Mouse (Mus musculus) embryonic facial prominence, embryonic 12.5 days (tissue): ENCODE measurements at regions not wholly inside any gene's neighbourhood (a gene's known extent, or its start where the extent isn't known, plus 50 kb on each side); places are given as distances from the start of the nearest gene placed in this dataset.

ENCODE experiments used
- ATAC-seq: fragments of 200-750 bp; cut with Nextera tagmentation; 2 replicates; pipeline ENCODE4 v1.8.0; 2017; ENCODE audit not compliant: insufficient number of reproducible peaks, insufficient read depth, low FRiP score, low TSS enrichment
- H3K27ac ChIP-seq: fragments of 300-500 bp; sonication (generic); 2 replicates; pipeline ENCODE4 v1.5.1; 2016; ENCODE audit warnings: mild to moderate bottlenecking
- H3K27me3 ChIP-seq: fragments of 300-500 bp; sonication (generic); 2 replicates; pipeline ENCODE4 v1.6.1; 2016; ENCODE audit warnings: mild to moderate bottlenecking, moderate library complexity
- H3K36me3 ChIP-seq: fragments of 300-500 bp; sonication (generic); 2 replicates; pipeline ENCODE4 v1.6.1; 2016; ENCODE audit warnings: mild to moderate bottlenecking
- H3K4me1 ChIP-seq: fragments of 300-500 bp; sonication (generic); 2 replicates; pipeline ENCODE4 v1.6.1; 2016
- H3K4me2 ChIP-seq: fragments of 300-500 bp; sonication (generic); replicated peaks from 2 replicates; pipeline ENCODE4 v1.6.1; 2016; ENCODE audit warnings: mild to moderate bottlenecking, moderate library complexity
- H3K4me3 ChIP-seq: fragments of 300-500 bp; sonication (generic); 2 replicates; pipeline ENCODE4 v1.5.1; 2016; ENCODE audit warnings: mild to moderate bottlenecking
- H3K9ac ChIP-seq: fragments of 300-500 bp; sonication (generic); 2 replicates; pipeline ENCODE4 v1.6.1; 2016; ENCODE audit warnings: mild to moderate bottlenecking, moderate library complexity
- H3K9me3 ChIP-seq: fragments of 300-500 bp; sonication (generic); 2 replicates; pipeline ENCODE4 v1.6.1; 2016; ENCODE audit warnings: mild to moderate bottlenecking, moderate library complexity
- WGBS: fragments of 180-500 bp; shearing (Covaris S2); methylation state at CpG from one replicate; pipeline ENCODE4 v1.1.7; 2016; 5-methylcytosine and 5-hydroxymethylcytosine counted together

GRCm38 (mm10) chr2:61450731-61451130, 127.7 kb upstream of the Tank start:
- Histone ChIP-seq H3K9me3 (no peaks in the 10 kb centered on the region), H3K27me3 (no peaks in the 10 kb centered on the region), H3K4me3 (no peak overlapping the region), H3K27ac (no peak overlapping the region), H3K36me3 (no peaks in the 10 kb centered on the region), H3K4me2 (no peak overlapping the region), H3K9ac (no peak overlapping the region), H3K4me1 (peaks cover 9% of the 10 kb centered on the region; the same call in 1 of the 2 replicates)
- no peak for ATAC-seq
- 81% methylated on average over 3 of the region's 3 CpGs for WGBS

- ATAC-seq = no peak
- Histone ChIP-seq H3K36me3 (no peaks in the 10 kb centered on the region), H3K27ac (no peak overlapping the region), H3K4me2 (no peak overlapping the region), H3K4me3 (no peak overlapping the region), H3K9ac (no peak overlapping the region), H3K27me3 (no peaks in the 10 kb centered on the region), H3K4me1 (no peaks in the 10 kb centered on the region), H3K9me3 (no peaks in the 10 kb centered on the region)
- WGBS = 85% methylated on average over 3 of the region's 3 CpGs
Observed at GRCm38 (mm10) chr2:61436591-61436990, 141.8 kb upstream of the Tank start.

DNA sequence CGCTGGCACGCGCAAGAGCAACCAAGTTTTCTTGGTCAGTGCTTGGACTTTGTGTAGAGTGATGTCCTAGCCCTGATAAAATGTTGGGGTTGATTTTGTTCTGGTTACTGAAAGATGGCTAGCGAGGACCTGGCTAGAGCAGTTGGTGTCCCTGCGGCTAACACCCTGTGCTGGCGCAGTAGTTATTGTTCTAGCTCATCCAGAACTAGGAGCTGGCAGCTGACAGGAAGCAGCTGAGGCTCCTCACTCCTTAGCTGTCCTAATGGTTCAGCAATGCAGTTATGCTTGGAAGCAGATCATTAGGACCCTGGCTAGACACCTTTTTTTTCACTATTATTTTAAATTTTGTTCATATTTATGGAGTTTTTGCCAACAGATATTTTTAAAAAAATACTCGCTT, 170.5 kb upstream of the Tank start:
- no peak overlapping the region for H3K9ac ChIP-seq
- 0 out of 2 replicates have a peak, but pooled peaks cover 2% of the 10 kb centered on the region for H3K4me1 ChIP-seq
- no peaks in the 10 kb centered on the region for H3K36me3 ChIP-seq
- H3K9me3 ChIP-seq = no peaks in the 10 kb centered on the region
- WGBS = 96% methylated on average over 7 of the region's 7 CpGs
- no peak overlapping the region for H3K27ac ChIP-seq
- ATAC-seq = no peak
- H3K4me3 ChIP-seq = no peak overlapping the region
- no peaks in the 10 kb centered on the region for H3K27me3 ChIP-seq
- H3K4me2 ChIP-seq = no peak overlapping the region

- H3K27me3 ChIP-seq = no peaks in the 10 kb centered on the region
- ATAC-seq = no peak
- peaks cover 8% of the 10 kb centered on the region; the same call in 1 of the 2 replicates for H3K4me1 ChIP-seq
- no peak overlapping the region for H3K27ac ChIP-seq
- H3K4me3 ChIP-seq = no peak overlapping the region
- no peaks in the 10 kb centered on the region for H3K36me3 ChIP-seq
- H3K9me3 ChIP-seq = no peaks in the 10 kb centered on the region
- WGBS = 80% methylated on average over 8 of the region's 8 CpGs
- no peak overlapping the region for H3K9ac ChIP-seq
- H3K4me2 ChIP-seq = no peak overlapping the region
Observed at GRCm38 (mm10) chr2:61406104-61406751, 172.2 kb upstream of the Tank start.

- no peaks in the 10 kb centered on the region for H3K27me3 ChIP-seq
- no peaks in the 10 kb centered on the region for H3K36me3 ChIP-seq
- 28% methylated on average over 4 of the region's 4 CpGs for WGBS
Observed at GRCm38 (mm10) chr2:61405261-61405660, 173.1 kb upstream of the Tank start.

DNA sequence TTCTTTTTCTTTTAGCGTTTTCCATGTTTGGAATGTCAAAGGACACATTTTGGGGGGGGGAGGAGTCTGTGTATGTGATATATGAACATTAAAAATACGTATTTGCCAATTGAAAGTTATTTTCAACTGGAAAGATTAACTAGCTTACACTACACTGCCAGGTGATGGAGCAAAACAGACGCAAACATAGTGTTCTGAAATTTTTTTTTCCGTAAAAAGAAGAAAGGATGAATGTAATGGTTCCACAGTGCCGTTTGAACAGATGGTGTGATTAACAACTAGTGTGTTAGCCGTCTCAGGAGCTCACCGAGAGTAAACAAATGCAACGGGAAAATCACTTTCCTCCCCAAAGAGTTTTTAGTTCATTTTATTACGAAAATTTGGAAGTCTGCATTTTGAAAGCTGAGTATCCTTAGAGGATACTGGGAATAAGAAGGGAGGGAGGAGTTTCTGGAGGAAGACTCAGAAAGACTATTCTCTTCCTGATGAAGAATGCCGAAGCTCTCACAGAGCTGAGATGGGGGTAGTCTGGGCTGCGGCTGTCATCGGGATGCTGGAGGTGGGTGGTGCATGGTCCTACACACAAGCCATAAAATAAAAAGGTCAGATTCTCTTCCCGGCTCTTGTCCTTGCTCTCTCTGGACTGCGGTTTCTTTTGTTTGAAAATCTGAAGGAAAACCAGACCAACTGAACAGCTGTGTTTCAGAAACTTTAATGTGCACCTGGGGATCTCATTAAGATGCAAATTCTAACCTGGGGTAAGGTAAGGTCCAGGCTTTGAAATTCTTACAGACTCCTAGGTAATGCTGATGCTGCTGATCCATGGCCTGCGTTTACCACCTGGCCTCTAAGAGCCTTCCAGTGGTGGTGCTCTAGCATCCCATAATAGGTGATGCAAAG, 175.5 kb upstream of the Tank start:
- Histone ChIP-seq H3K36me3 (no peaks in the 10 kb centered on the region), H3K4me1 (peaks cover 8% of the 10 kb centered on the region; the same call in 1 of the 2 replicates), H3K9me3 (no peaks in the 10 kb centered on the region), H3K4me3 (peak overlapping the region; percentile 31), H3K27me3 (no peaks in the 10 kb centered on the region), H3K9ac (peak overlapping the region; percentile 9; the same call in 1 of the 2 replicates), H3K27ac (no peak overlapping the region), H3K4me2 (peak overlapping the region; percentile 52)
- ATAC-seq = peak; percentile 69
- 5% methylated on average over 15 of the region's 15 CpGs for WGBS

More at GRCm38 (mm10) chr2:61405261-61405660, 173.1 kb upstream of the Tank start:
- Histone ChIP-seq H3K27ac (no peak overlapping the region), H3K4me2 (no peak overlapping the region), H3K9me3 (no peaks in the 10 kb centered on the region), H3K4me1 (peaks cover 8% of the 10 kb centered on the region; the same call in 1 of the 2 replicates), H3K4me3 (no peak overlapping the region), H3K9ac (no peak overlapping the region)
- ATAC-seq = no peak

DNA sequence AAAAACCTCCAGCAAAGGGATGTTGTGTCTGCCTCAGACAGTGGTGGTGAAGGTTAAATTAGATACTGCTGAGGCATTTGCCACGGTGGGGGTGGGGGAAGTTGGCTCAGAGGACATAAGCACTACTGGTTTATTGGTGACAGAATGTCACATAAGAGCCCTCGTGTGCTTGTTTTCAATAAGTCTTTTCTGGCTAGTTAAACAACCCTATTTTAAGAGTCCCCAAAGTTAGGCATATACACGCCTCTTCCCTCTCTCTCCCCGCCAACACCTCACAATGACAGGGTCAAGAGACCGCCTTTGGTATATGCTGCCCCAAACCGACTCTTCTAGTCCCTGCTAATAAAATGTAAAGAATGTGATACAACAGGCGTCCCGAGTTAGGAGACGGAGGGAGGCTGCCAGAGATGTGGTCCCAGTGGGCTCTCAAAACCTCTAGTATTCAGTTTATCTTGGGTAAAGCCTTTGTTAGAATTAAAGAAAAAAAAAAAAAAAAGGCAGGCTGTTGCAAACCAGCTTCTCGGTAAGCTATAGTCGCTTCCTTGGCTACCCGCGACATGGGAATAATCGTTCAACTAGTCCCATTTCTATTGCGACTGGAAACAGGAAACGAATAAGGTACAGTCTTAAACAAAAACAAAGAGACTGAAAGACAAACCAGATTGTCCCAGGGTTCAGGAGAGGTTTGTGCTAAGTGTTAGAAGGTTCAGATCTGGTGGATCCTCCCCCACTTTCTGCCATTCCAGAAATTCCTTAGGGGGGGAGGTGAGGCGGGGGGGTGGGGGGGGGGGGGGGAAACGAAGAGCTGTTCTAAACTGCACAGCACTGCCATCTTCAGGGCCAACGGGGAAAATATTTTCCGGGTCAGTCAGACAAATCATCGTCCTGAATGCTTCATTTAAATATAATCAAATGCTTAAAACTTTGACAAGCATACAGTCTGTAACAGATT, 176.5 kb upstream of the Tank start:
- WGBS = under 1% methylated on average over 20 of the region's 21 CpGs
- peak overlapping the region; percentile 73 for H3K27ac ChIP-seq

GRCm38 (mm10) chr2:61398633-61399032, 179.8 kb upstream of the Tank start:
- no peak overlapping the region for H3K4me3 ChIP-seq
- ATAC-seq = no peak
- H3K27ac ChIP-seq = no peak overlapping the region
- H3K9me3 ChIP-seq = no peaks in the 10 kb centered on the region
- no peaks in the 10 kb centered on the region for H3K36me3 ChIP-seq
- H3K27me3 ChIP-seq = no peaks in the 10 kb centered on the region
- peaks cover 8% of the 10 kb centered on the region; the same call in 1 of the 2 replicates for H3K4me1 ChIP-seq
- H3K9ac ChIP-seq = no peak overlapping the region
- WGBS = 78% methylated on average over 9 of the region's 9 CpGs
- H3K4me2 ChIP-seq = no peak overlapping the region

More for the DNA sequence above, 176.5 kb upstream of the Tank start:
- Histone ChIP-seq H3K4me2 (peak overlapping the region; percentile 52), H3K4me1 (peaks cover 8% of the 10 kb centered on the region; the same call in 1 of the 2 replicates), H3K9ac (0 out of 2 replicates have a peak overlapping the region, but pooled peaks have one; percentile 9), H3K4me3 (peak overlapping the region; percentile 31), H3K9me3 (no peaks in the 10 kb centered on the region), H3K36me3 (no peaks in the 10 kb centered on the region), H3K27me3 (no peaks in the 10 kb centered on the region)
- no peak for ATAC-seq

DNA sequence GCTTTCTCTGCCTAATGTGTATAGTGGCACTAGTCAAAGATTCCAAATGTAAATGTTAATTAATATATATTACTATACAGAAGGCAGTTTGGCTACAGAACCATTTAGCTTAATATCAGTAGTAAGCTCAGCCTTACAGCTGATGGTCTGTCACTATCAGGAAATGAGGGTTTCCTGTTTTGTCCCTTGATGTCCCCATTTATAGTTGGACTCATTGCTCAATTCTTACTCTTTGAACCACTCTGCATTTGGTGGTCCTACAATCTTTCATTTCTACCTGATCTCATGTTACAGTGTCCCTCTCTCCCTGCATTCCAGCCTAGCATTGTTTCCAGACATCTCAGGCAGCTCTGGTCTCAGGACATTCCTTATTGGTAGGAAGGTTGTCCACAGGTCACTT, 188.8 kb upstream of the Tank start:
- H3K4me1 ChIP-seq = no peaks in the 10 kb centered on the region
- no peak overlapping the region for H3K4me2 ChIP-seq
- H3K9me3 ChIP-seq = no peaks in the 10 kb centered on the region
- H3K9ac ChIP-seq = no peak overlapping the region
- H3K4me3 ChIP-seq = no peak overlapping the region
- no peaks in the 10 kb centered on the region for H3K36me3 ChIP-seq
- ATAC-seq = no peak
- no peaks in the 10 kb centered on the region for H3K27me3 ChIP-seq
- H3K27ac ChIP-seq = no peak overlapping the region

GRCm38 (mm10) chr2:61389207-61389606, 189.2 kb upstream of the Tank start:
- H3K4me2 ChIP-seq = no peak overlapping the region
- H3K4me1 ChIP-seq = no peaks in the 10 kb centered on the region
- no peaks in the 10 kb centered on the region for H3K27me3 ChIP-seq
- no peak overlapping the region for H3K4me3 ChIP-seq
- H3K36me3 ChIP-seq = no peaks in the 10 kb centered on the region
- 81% methylated on average over 1 of the region's 1 CpGs for WGBS
- no peak overlapping the region for H3K27ac ChIP-seq
- no peak overlapping the region for H3K9ac ChIP-seq
- no peak for ATAC-seq
- no peaks in the 10 kb centered on the region for H3K9me3 ChIP-seq

DNA sequence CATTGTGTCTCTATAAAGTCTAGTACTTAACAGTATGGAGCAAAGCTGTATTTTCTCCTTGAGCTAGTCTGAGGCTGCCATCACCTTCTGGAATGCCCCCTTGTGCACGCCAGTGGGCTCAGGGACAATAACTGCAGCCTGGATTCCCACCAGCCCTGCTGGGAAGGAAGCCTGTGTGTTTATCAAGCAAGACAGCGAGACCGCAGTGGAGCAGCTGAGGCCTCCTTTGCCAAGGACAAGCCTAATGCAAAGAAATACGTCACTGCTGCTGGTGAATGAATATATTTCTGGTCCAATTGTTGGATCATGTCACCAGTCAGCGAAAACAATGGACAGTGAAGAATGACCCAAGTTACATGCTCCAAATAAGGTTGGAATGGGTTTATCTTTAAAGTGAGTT, 190.8 kb upstream of the Tank start:
- no peak for ATAC-seq
- H3K4me3 ChIP-seq = no peak overlapping the region
- no peak overlapping the region for H3K4me2 ChIP-seq
- H3K27ac ChIP-seq = no peak overlapping the region
- no peak overlapping the region for H3K9ac ChIP-seq
- 69% methylated on average over 5 of the region's 5 CpGs for WGBS
- no peaks in the 10 kb centered on the region for H3K36me3 ChIP-seq
- H3K4me1 ChIP-seq = no peaks in the 10 kb centered on the region
- H3K27me3 ChIP-seq = no peaks in the 10 kb centered on the region
- H3K9me3 ChIP-seq = no peaks in the 10 kb centered on the region
